Mouse (Mus musculus): ENCODE results near the gene Ms4a2.

Gene Ms4a2

GRCm38 (mm10) chr19:11623551-11623950 lies at the start of gene Ms4a2:
Gene Ms4a2 (minus strand): TSS chr19:11623719.
- in situ Hi-C loops (cut with MboI; ENCODE audit: unreplicated experiment in 2 of 2) = loop anchor here in 1 of 2 experiments (25.0 kb wide), 2 partner anchors 314 to 789 kb away; partner anchors contain the start of gene Olfr1441

- in situ Hi-C loops (cut with MboI; ENCODE audit: unreplicated experiment in 2 of 2) = no loop called here
Measured at GRCm38 (mm10) chr19:11661562-11661961, 38.0 kb upstream of the Ms4a2 start.

- in situ Hi-C loops (cut with MboI; ENCODE audit: unreplicated experiment in 2 of 2) = no loop called here
Measured at GRCm38 (mm10) chr19:11660459-11660858, 36.9 kb upstream of the Ms4a2 start, which contains the start of gene Oosp2. Gene Oosp2 (minus strand): TSS chr19:11660559.

GRCm38 (mm10) chr19:11659142-11659541 lies 35.6 kb upstream of the Ms4a2 start:
- in situ Hi-C loops (cut with MboI; ENCODE audit: unreplicated experiment in 2 of 2) = no loop called here

- in situ Hi-C loops (cut with MboI; ENCODE audit: unreplicated experiment in 2 of 2) = no loop called here
Measured at GRCm38 (mm10) chr19:11649564-11649963, 26.0 kb upstream of the Ms4a2 start.

- in situ Hi-C loops (cut with MboI; ENCODE audit: unreplicated experiment in 2 of 2) = no loop called here
Measured at GRCm38 (mm10) chr19:11646166-11646565, 22.6 kb upstream of the Ms4a2 start.

- in situ Hi-C loops (cut with MboI; ENCODE audit: unreplicated experiment in 2 of 2) = no loop called here
Measured at GRCm38 (mm10) chr19:11640732-11641131, 17.2 kb upstream of the Ms4a2 start, which contains the start of gene Ms4a3. Gene Ms4a3 (minus strand): TSS chr19:11640851.

GRCm38 (mm10) chr19:11639038-11639437 lies 15.5 kb upstream of the Ms4a2 start:
- in situ Hi-C loops (cut with MboI; ENCODE audit: unreplicated experiment in 2 of 2) = no loop called here

- in situ Hi-C loops (cut with MboI; ENCODE audit: unreplicated experiment in 2 of 2) = no loop called here
Measured at GRCm38 (mm10) chr19:11635572-11635971, 12.1 kb upstream of the Ms4a2 start.

- in situ Hi-C loops (cut with MboI; ENCODE audit: unreplicated experiment in 2 of 2) = no loop called here
Measured at GRCm38 (mm10) chr19:11634330-11634729, 10.8 kb upstream of the Ms4a2 start.

- in situ Hi-C loops (cut with MboI; ENCODE audit: unreplicated experiment in 2 of 2) = no loop called here
Measured at GRCm38 (mm10) chr19:11633732-11634131, 10.2 kb upstream of the Ms4a2 start.

- in situ Hi-C loops (cut with MboI; ENCODE audit: unreplicated experiment in 2 of 2) = no loop called here
Measured at GRCm38 (mm10) chr19:11625231-11625630, 1.7 kb upstream of the Ms4a2 start.

GRCm38 (mm10) chr19:11624800-11625199 lies 1.3 kb upstream of the Ms4a2 start:
- in situ Hi-C loops (cut with MboI; ENCODE audit: unreplicated experiment in 2 of 2) = loop anchor here in 1 of 2 experiments (25.0 kb wide), 2 partner anchors 313 to 788 kb away; partner anchors contain the start of gene Olfr1441

GRCm38 (mm10) chr19:11617983-11618382 lies 5.5 kb downstream of the Ms4a2 start:
- in situ Hi-C loops (cut with MboI; ENCODE audit: unreplicated experiment in 2 of 2) = loop anchor here (10.0 to 25.0 kb wide), 3 partner anchors 297 to 794 kb away; partner anchors contain the start of genes Olfr1441 (in 1 of the 2) and Patl1 (in 1 of the 2)

GRCm38 (mm10) chr19:11614805-11615204 lies 8.7 kb downstream of the Ms4a2 start:
- in situ Hi-C loops (cut with MboI; ENCODE audit: unreplicated experiment in 2 of 2) = loop anchor here (5.0 to 25.0 kb wide), 4 partner anchors 300 to 797 kb away; partner anchors contain the start of genes Olfr1441 (in 1 of the 2) and Patl1 (in 1 of the 2)

- in situ Hi-C loops (cut with MboI; ENCODE audit: unreplicated experiment in 2 of 2) = loop anchor here (5.0 to 25.0 kb wide), 4 partner anchors 301 to 798 kb away; partner anchors contain the start of genes Olfr1441 (in 1 of the 2) and Patl1 (in 1 of the 2)
Measured at GRCm38 (mm10) chr19:11613776-11614443, 9.6 kb downstream of the Ms4a2 start.

- in situ Hi-C loops (cut with MboI; ENCODE audit: unreplicated experiment in 2 of 2) = loop anchor here (5.0 to 25.0 kb wide), 4 partner anchors 302 to 799 kb away; partner anchors contain the start of genes Olfr1441 (in 1 of the 2) and Patl1 (in 1 of the 2)
Measured at GRCm38 (mm10) chr19:11613084-11613483, 10.4 kb downstream of the Ms4a2 start.

GRCm38 (mm10) chr19:11612293-11612692 lies 11.2 kb downstream of the Ms4a2 start:
- in situ Hi-C loops (cut with MboI; ENCODE audit: unreplicated experiment in 2 of 2) = loop anchor here (5.0 to 25.0 kb wide), 4 partner anchors 303 to 800 kb away; partner anchors contain the start of genes Olfr1441 (in 1 of the 2) and Patl1 (in 1 of the 2)

GRCm38 (mm10) chr19:11611541-11611945 lies 12.0 kb downstream of the Ms4a2 start:
- in situ Hi-C loops (cut with MboI; ENCODE audit: unreplicated experiment in 2 of 2) = loop anchor here (5.0 to 25.0 kb wide), 4 partner anchors 303 to 801 kb away; partner anchors contain the start of genes Olfr1441 (in 1 of the 2) and Patl1 (in 1 of the 2)

GRCm38 (mm10) chr19:11608172-11608571 lies 15.3 kb downstream of the Ms4a2 start:
- in situ Hi-C loops (cut with MboI; ENCODE audit: unreplicated experiment in 2 of 2) = loop anchor here (5.0 to 25.0 kb wide), 9 partner anchors 159 to 807 kb away; partner anchors contain the start of gene Olfr1441 (in 2 of the 2)

GRCm38 (mm10) chr19:11604603-11605002 lies 18.9 kb downstream of the Ms4a2 start, which contains the start of gene Ms4a6d:
Gene Ms4a6d (minus strand): TSS chr19:11604849.
- in situ Hi-C loops (cut with MboI; ENCODE audit: unreplicated experiment in 2 of 2) = loop anchor here (5.0 to 25.0 kb wide), 10 partner anchors 163 to 810 kb away; partner anchors contain the start of gene Olfr1441 (in 2 of the 2)
